Mouse (Mus musculus) gastrocnemius, postnatal 14 days (tissue): Measurements from ENCODE around the gene Garem2. TPM values are rescaled to one million over a fixed set of nuclear protein-coding genes. Genes with fewer than 3 reads are reported as not detected.

ENCODE experiments used
- DNase-seq: peaks from one replicate; pipeline ENCODE4 v3.0.0; 2021; ENCODE audit warnings: mixed read lengths
- intact Hi-C: fragments of 180-260 bp; cut with DNase I; formaldehyde crosslinking; loops from one replicate; pipeline ENCODE4 v1.15.1; 2025; ENCODE audit warnings: low total_unique reads
- total RNA-seq, 2 experiments: library from RNA; stranded (reverse); gene quantifications; 2 replicates each; pipeline ENCODE4 v1.2.3; 2021

The Garem2 gene
- total RNA-seq, 2 experiments from 2014 or later: 0.04 TPM

DNA sequence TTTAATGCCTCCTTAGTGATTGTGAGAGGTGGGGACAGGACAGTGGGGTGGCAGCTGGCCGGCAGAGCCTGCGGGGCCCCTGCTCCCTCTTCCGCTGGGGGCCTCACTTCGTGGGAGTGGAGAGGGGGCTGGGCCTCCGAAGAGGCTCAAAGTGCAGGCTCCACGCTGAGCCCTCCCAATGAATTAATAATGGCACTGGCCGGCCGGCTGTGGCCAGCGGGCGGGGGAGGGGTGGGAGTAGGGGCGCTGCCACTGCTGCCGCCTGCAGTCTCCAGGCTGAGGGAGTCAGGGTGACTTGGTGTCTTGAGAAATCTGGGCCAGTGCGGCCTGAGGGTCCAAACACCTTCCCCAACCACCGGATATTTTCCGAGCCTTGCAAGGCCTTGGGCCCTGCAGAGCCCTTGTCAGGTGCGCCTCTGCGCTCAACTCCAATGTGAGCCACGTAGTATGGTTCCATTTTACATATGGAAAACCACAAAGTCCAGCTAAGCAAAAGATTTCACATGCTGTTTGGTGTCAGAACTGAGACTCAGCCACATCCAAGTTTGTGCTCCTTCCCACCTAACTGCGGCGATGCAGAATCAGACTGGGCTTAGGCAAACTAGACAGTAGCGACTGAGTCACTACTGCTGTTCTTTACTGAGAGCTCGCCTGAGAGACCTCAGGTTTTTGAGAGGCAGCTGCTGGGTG, 5.6 kb downstream of the Garem2 start:
- DNase-seq: no peak
- intact Hi-C loops: loop anchor here (10.0 kb wide), 1 partner anchor 286 kb away; no protein-coding TSS in a partner anchor

DNA sequence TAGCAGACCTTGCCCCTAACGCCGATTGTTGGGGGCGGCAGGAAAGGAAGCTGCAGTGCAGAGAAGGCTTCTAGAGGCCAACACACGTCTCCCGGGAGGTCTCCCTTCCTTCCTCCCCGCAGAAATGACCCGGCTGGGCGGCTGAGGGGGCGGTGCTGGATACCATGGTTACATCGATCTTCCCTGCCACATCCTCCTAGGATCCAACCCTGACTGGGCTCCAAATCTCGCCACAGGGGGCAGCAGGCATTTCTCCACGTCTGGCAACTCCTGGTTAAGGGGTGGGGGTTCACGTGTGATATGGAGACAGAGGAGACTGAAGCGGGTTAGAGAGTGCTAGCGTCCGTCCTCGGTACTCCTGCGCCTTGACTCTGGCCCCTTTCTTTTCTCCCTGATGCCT, 6.2 kb downstream of the Garem2 start:
- intact Hi-C loops: loop anchor here (10.0 kb wide), 1 partner anchor 286 kb away; no protein-coding TSS in a partner anchor
- DNase-seq: peak; percentile 46

DNA sequence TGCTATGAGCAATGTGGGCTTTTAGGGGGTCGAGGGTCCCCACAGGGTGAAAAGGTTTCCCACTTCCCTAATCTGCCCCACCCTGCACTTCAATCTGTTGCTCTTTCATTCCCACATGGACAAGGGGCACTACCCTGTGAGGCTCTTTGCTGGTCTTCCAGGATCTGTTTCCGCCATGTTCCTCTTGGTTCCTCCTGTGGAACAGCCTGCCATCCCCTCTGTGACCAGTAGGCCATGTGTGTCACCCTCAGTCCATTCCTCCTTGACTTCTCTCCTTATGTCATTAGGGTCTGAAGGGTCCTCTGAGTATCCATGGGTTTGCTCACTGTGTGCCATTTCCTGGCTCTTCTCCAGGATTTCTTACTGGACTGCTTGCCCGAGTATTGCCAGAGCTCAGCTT, 6.8 kb downstream of the Garem2 start:
- intact Hi-C loops: loop anchor here (10.0 kb wide), 1 partner anchor 287 kb away; no protein-coding TSS in a partner anchor
- no peak for DNase-seq

DNA sequence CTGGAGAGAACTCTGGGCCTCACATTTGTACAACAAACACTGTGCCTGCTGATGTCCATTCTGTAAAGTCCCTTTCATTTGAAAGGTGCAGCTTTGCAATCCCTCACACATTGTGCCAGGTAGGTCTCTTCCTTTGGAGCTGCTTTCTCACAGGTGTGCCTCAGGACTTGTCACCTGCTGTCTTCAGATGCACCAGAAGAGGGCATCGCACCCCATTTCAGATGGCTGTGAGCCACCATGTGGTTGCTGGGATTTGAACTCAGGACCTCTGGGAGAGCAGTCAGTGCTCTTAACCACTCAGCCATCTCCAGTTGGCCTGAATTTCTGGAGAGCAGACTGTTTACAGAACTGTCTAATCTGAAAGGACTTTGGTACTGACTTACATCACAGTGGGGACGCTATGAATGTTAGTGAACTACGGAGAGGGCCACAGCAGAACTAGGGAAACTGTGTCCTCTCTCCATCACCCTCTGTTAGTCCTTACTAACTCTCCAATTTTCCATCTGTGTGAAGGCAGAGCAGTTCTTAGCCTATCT, 7.6 kb downstream of the Garem2 start:
- intact Hi-C loops: loop anchor here (10.0 kb wide), 1 partner anchor 288 kb away; no protein-coding TSS in a partner anchor
- DNase-seq: no peak

DNA sequence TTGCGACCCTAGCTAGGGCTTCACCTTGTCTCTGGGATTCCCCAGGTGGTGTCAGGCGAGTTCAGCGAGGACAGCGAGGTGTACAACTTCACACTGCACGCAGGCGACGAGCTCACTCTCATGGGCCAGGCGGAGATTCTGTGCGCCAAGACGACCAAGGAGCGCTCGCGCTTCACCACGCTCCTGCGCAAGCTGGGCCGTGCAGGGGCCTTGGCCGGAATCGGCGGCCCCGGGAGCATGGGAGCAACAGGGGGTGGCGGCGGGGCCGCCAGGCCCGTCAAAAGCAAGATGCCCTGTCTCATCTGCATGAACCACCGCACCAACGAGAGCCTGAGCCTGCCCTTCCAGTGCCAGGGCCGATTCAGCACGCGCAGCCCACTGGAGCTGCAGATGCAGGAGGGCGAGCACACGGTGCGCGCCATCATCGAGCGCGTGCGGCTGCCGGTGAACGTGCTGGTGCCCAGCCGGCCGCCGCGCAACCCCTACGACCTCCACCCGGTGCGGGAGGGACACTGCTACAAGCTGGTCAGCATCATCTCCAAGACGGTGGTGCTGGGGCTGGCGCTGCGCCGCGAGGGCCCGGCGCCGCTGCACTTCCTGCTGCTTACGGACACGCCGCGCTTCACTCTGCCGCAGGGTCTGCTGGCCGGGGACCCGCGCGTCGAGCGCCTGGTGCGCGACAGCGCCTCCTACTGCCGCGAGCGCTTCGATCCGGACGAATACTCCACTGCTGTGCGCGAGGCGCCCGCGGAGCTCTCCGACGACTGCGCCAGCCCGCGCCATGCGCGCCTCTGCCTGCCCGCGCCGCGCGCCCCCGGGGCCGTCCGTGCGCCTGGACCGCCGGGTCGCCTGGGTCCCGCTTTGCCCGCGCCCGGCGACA, 9.2 kb downstream of the Garem2 start:
- intact Hi-C loops: loop anchor here (10.0 kb wide), 1 partner anchor 289 kb away; no protein-coding TSS in a partner anchor

DNA sequence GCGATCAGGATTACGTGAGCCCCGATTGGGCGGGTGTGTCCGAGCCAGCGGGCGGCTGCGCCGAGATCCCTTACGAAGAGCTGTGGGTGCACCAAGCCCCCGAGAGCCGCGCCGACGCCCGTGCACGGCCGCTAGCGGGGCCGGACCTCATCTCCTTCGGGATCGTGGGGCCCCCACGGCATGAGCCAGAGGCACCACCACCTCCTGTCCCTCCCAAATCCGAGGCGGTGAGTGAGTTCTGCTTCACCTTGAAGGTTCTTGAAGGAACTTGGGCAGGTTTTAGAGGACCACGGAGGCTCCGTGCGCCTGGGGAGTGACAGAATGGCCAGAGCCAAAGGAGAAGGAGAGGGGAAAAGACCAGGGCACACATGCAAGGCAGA, 9.8 kb downstream of the Garem2 start:
- no peak for DNase-seq
- intact Hi-C loops: loop anchor here (10.0 kb wide), 1 partner anchor 290 kb away; no protein-coding TSS in a partner anchor

More for the DNA sequence above, 9.2 kb downstream of the Garem2 start:
- peak; percentile 74 for DNase-seq

DNA sequence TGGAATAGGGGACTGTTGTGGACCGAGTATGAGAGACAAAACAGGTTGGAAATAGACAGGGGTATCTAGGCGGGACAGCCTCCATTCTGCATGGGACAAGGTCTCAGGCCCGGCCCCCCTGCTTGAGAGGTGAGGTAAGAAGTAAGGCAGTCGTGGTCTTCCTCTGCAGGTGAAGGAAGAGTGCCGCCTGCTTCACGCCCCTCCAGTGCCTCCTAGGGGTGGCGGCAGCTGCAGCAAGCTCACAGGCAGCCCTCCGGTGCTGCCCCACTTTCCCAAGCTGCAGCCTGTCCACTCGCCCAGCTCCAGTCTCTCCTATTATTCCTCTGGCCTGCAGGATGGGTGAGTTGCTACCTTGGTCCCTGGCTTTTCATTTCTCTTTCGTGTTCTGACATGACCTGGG, 10.8 kb downstream of the Garem2 start:
- DNase-seq: no peak
- intact Hi-C loops: loop anchor here (10.0 kb wide), 1 partner anchor 291 kb away; no protein-coding TSS in a partner anchor

DNA sequence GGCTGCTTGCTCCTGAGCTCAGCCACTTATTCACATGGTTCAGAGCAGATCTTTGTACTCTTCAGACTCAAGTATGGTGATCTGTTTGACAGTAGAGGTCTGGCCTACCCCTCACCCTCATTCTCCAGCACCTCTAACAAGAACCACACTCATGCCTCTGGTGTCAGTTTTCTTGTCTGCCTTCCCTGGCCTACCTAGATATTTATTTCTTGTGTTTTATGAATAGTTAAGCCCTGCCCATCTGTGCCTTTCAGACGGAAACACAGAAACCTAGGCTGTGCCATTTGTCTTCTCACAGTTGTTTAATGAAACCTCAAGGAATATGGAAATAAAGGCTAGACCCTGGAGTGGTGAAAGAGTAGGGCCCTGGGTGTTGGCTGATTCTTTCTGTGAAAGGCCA, 13.1 kb downstream of the Garem2 start:
- DNase-seq: no peak
- intact Hi-C loops: loop anchor here (10.0 kb wide), 1 partner anchor 293 kb away; no protein-coding TSS in a partner anchor

DNA sequence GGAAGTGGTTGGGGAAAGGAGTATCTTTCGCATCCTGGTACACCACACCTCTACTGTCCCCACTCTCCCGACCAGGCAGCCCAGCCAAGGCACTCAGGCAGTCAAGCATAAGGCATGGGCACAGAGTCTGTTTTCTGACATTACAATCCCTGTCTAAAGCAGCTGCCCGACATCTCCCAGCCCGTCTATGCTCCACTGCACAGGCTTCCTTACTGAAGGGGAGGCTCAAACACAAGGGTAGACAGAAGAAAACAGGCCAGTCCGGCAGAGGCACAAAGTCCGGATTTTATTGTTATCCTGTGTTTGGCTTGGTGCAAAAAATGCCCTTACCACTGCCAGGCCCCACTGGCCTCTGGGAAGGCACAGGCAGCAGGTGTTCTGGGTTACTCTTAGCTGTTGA, 14.2 kb downstream of the Garem2 start:
- DNase-seq: no peak
- intact Hi-C loops: loop anchor here (10.0 kb wide), 1 partner anchor 294 kb away; no protein-coding TSS in a partner anchor

DNA sequence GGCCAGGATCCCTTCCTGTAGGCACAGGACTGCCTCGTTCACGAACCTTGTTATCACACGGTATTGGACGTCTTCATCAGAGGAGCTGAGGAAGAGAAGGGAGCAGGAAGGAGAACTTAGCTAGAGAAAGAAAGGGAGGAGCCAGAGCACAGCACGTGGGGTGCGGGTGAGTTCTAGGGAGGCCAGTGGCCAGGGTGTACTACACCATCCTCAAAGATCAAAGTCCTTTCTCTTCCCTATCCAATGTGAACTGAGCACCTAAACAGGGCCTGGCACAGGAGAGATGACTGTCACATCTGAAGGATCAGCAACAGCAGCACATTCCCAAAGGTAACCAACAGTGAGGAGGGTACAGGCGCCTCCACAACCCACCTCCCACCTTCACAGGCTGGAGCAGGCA, 15.1 kb downstream of the Garem2 start:
- DNase-seq: no peak
- intact Hi-C loops: no loop called here

DNA sequence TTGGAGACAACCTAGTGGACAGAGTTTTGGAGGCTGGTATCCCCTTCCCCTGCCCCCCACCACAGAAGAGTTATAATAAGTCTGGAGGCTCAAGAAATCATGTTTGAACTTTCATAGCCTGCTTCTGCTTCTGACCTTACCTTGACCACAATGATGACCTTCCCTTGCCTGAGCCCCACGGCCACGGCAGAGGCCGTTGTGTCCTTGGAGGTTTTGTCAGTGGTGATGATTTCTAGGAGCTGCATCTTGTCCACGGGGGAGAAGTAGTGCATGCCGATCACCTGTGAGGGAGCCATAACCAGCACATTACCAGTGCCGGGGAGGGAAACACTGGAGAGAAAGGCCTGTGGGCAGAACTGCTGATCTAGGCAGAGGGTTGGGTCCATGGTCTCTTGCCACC, 17.5 kb downstream of the Garem2 start:
- intact Hi-C loops: no loop called here
- no peak for DNase-seq

DNA sequence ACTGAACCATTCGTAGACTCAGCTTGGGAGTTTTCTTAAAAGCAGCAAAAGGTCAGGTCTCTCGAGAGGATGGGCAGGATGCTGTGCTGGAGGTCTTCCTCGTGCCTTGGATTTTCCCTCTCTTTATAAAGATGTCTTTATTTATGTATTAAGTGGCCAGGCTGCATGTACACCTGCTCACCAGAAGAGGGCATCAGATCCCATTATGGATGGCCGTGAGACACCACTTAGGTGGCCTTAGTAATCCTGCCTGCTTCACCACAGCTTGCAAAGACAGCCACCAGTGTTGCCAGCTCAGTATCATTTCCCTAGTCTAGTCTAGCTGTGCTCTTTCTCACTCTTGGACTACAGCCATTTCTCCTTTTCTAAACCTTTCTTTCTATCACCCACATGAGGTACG, 20.6 kb downstream of the Garem2 start:
- no peak for DNase-seq
- intact Hi-C loops: no loop called here

DNA sequence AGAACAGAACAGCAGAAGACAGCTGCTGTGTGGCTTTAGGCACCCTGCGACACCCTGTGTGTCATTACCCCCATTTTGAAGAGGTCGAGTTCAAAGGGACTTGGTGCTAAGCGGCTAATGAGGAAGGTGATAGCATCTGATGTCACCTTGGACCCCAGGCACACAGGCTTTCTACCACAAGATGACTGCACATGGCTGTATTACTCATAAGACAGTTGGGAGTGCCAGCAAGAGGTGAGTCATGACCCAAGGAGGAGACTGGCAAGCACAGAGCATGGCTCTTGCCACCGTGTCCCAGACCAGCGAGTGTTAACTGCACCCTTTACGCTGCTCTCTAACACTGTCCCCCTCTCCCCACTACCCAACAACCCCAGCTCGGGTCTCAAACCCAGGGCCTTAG, 21.8 kb downstream of the Garem2 start:
- DNase-seq: no peak
- intact Hi-C loops: no loop called here

DNA sequence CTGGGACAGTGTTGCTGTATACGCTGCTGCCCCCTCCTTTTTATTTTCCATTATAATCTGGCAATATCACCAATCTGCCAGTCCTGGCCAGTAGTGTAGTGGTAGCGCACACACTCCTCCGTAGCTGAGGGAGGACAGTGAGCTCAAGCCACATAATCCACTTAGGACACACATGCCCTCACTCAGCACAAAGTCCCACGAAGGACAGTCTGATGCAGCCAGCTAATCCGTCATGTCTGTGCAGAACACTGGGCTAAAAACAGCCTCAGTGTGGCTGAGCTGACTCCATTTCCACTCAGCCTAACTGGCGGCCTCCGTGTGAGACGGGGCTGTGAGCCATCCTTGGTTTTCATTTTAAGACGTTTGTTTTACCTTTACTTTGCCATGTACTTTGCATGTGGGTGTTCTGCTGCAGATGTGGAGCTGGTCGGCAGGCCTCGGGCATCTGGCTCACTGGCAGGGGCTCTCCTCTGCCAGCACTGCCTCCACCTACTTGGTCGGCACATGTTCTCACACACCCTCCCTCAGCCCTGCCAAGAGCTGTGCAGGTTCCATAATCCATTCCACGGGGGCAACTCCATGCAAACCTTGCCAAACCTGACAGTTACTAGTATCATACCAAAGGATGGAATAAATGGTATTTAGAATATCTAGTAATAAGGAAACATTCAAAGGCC, 23.1 kb downstream of the Garem2 start:
- DNase-seq: no peak
- intact Hi-C loops: no loop called here

DNA sequence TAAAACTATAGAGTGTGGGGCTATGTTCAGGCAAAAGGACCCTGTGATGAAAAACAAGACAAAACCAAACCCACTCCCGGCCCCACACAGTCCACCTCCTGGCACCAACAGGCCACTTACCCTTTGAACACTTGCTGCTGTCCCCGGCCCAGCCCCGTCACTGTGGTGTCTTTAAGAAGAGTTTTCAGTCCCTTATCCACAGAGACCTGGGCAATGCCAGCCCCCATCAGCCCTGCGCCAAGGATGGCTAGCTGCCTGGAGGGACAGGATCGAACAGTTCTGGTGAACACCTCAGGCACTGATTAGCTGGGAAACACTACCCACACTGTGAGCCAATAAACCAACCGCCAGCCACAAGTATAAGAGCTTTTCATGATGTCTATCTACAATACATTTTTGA, 23.7 kb downstream of the Garem2 start:
- intact Hi-C loops: no loop called here
- no peak for DNase-seq

DNA sequence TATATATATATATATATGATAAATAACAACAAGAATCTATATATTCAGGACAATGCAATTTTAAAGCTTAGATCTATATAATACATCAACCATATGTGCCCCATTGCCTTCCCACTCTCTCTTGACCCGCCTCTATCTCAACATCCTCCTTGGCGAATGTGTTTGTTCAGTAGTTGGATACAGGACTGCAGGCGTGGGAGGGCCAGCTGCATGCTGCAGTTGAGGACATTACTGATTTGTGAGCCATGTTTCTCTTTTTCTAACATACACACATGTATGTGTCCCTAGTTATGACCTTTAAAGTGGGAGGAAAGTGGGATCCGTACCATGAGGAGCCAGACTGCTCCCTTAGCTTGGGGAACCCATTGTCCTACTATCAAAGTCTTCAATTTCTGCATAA, 26.3 kb downstream of the Garem2 start:
- intact Hi-C loops: no loop called here
- no peak for DNase-seq

DNA sequence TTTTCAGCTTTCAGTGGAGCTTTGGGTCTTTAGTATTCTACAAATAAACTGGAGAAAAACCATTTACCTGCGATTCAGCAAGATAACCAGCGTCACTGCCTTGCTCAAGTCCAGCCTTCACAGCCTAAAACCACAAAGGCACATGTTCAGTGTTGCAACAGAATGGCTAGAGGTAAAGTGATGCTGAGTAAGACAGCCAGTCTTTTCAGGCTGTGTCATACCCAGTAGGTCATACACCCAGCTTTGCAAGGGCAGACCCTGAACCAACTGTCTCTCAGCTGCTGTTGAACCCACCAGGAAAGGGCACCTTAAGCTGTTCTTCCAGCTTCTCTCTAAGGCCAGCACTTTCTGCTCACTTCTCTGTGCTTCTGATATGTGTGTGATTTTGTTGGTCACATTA, 27.2 kb downstream of the Garem2 start:
- intact Hi-C loops: no loop called here
- no peak for DNase-seq

DNA sequence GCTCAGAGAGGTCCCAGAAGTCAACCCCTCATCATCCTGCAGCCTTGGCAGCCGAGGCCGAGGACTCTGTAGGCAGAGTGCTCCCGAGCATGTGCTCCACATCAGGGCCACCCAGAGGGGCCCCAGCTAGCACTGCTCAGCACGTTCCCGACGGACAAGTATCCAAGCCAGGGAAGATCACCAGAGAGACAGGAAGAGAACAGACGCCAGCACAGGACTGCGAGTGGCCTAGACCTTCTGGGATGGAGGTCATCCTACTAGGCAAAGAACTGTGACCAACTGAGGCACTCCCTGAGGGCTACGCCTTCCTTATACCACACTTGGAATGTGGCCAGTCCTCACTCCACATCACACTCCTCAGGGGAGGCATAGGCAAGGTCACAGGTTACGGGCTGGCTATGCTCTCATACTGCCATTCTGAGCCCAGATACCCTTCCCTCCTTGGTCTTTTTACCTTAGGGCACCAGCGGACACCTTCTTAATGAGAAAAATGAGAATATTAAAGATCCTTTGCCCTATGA, 30.8 kb downstream of the Garem2 start:
- DNase-seq: no peak
- intact Hi-C loops: no loop called here

DNA sequence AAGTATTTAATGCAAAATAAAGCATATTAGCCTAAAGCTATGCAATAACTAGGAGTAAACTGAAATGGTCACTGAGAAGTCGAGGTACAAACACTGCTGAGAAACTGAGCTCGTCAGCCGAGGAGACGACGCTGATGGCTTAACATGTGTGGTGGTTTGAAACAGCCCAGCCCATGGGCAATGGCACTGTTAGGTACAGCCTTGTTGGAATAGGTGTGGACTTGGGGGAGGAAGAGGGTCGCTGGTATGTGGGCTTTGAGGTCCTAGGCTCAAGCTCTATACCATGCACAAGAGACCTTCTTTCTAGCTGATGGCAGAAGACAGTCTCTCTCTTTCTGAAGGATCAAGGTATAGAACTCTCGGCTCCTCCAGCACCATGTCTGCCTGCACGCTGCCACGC, 32.3 kb downstream of the Garem2 start:
- DNase-seq: no peak
- intact Hi-C loops: no loop called here
